Mouse (Mus musculus) Muller cell, postnatal 12 days (primary cell): Measurements from ENCODE around the gene B4galnt4.

Experiments
- DNase-seq: peaks from one replicate; pipeline ENCODE4 v3.0.0-alpha.2; 2015; ENCODE audit errors: inconsistent ontology term

The B4galnt4 gene

DNA sequence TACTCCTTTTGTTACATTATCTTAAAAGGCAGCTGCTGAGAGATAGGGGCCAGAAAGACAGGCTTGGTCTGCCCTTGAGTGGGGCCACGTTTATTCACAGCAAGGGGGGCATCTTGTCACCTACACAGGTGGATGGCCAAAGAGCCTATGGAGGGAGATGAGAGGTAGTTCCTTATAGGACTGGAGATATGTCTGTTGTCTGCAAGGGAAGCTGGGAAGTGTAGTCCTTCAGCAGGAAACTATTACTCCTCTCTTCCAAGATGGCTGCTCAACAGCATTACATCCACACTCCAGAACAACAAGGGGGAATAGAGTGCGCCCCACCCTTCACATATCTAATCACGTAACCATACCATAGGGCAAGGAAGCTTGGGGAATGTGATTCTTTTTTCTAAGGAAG is 58.6 kb downstream of the B4galnt4 start:
- no peak for DNase-seq

GRCm38 (mm10) chr7:141120605-141121004 is 59.7 kb downstream of the B4galnt4 start:
- DNase-seq = no peak

DNA sequence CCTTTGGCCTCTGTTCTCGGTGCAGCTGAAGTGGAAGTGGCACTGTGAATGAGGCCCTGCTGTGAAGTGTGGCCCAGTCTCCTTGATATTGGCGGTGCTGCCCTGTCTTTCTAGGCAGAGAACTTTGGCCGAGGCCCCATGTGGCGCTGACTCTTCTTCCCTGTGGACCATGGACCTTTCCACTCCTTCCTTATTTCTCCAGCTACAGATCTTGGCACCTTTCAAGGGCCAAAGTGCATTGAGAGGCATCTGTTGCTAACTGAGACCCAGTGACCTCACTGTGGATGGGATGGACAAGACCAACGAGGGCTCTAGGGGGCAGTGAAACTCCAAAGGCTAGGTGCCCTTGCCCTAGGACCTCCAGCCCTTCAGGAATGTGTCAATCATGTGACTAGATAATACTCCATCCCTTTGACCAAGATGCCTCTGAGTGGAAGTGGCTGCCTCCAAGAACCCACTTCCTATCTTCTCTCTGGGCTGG is 60.2 kb downstream of the B4galnt4 start:
- no peak for DNase-seq
